Mouse (Mus musculus): ENCODE measurements around the gene Hsf5.

Hsf5 gene

DNA sequence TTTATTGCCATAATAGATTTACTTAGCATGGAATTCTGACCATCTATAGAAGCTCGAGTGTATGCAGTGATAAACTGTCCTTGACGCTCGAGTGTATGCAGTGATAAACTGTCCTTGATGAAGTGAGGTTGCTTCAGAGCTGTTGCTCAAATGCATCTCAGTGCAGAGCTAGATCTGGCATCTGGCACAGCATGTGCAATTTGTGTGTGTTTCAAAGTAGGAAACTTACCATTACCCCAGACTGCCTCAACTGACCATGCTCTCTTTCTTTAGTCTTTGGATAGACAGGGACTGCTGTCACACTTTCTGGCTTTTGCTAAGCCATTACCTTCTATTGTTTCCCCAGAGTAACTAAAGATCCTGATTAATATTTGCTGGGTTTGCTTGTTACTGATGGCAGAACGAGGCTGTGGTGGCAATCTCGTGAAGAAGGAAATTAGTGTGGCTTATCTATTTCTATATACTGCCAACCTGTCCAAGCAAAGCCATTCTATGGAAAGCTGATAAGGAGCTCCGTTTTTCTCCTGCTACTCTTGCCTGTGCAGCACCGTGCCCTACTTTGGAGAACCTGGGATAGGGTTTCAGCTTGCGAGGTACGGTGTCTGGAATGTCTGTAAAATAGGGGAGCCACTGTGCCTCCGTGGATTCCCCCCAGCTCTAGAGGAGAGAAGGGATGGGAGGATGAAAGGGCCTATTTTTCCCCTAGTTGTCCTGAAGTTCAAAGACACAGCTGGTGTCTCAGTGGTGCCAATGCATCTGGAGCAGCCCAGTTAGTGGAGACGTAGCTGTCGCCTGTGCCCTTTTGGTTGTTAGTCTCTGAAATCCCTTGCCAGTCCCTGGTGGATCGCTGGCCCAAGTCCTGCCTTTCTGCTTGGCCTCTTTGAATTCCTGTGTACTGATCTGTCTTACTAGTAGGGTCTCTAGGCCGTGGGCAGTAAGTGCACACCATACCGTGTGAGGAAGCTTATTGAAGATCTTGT is 70.6 kb downstream of the Hsf5 start:
- DNase-seq (ENCODE audit: low spot score), result no peak

DNA sequence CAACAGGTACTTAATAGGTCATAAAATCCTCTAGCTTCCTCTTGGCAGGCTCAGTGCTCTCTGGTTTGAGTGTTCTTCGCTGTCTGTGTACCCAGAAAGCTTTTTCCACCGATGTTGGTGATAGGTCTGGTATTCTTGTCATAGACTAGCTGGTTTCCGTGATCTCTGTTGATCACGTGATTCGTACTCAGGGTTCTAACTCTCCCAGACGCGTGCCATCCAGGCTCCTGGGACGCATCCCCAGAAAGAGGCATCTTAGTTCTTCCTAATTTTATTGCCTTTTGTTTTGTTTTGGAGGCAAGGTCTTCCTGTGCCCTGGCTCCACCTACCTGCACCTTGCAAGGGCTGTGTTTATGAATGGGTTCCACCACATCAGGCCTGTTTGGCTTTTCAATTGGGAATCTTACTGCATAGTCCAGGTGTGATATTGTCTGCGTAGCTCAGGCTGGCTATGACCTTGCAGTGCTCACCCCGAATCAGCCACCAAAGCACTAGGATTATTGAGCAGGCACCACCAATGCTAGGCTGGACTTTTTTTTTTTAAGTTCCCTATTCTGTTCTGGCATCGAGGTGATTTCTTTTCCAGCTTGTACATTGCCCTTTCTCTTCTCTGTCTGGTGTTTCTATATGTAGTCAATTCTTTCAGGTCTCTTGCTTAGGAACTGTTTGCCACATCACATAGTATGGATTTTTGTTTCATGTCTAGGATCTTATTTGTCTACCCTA is 71.7 kb downstream of the Hsf5 start:
- no peak for DNase-seq (ENCODE audit: low spot score)

DNA sequence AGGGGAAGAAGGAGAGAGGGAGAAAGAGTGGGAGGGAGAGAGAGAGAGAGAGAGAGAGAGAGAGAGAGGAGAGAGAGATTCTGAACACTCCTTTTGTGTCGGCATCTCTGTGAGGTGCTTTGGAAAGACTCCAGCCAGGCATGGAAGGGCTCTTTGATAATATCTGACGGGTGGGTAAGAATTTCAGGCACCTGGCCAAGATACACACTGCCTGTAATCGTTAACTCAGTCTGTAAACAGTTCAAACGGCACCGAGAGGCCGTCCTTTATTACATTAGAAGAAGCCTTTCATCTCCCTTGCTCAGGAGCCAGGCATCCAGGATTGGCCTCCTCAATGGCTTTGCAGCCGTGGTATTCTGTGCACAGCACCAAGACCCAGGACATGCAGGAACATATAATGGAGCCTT is 72.4 kb downstream of the Hsf5 start:
- DNase-seq (ENCODE audit: low spot score), result no peak

DNA sequence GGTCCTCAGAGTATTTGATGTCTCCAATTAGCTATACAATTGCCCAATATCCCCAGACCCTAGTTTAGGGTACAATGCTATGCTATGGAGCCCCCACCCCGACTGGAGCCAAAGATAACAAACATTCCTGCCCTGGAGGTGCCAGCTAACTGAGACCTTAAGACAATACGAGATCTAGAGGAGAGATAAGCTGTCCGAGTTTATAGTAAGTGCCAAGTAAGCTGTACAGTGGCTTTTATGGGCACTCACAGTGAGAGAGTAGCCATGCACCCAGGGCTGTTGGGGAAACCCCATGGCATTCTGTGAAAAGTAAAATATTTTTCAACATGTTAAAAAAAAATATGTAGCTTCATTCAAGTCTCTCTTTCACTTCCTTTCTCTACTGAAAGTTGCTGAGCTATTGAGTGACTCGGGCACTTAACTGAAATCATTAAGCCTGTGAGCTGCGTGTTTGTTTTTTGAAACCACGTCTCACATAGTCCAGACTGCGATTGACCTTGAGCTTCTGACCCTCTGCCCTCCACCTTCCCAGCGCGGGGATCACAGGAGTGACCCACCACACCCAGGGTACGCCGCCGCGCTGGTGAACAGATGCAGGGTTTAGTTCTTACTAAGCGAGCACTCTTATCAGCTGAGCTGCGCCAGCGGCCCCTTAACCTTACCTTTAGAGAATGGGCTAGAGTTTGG is 73.2 kb downstream of the Hsf5 start:
- DNase-seq (ENCODE audit: low spot score), result no peak

DNA sequence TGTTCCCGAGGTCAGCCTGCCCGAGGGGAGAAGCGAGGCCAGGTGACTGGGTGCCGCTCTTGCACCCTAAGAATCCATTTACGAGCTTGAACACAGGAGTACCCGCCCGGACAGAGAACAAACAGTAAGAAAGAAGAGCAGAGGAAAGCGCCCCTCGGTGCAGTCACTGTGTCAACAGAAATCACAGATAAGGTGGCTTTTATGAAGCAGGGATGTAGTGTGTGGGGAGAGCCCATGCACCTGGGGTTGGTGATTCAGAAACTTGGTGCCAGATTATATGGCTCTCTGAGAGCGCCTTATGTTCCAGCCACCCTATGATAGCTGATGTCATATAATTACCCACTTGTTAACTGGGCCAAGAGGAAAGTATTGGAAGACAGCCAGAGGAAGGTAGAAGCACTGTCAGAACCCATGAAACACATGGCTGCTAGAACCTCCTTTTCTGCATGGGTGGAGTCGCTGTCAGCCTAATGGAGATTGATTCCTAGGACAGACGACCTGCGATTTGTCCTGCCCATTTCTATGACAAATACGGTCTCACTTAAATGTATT is 80.2 kb downstream of the Hsf5 start:
- DNase-seq (ENCODE audit: low spot score), result no peak

DNA sequence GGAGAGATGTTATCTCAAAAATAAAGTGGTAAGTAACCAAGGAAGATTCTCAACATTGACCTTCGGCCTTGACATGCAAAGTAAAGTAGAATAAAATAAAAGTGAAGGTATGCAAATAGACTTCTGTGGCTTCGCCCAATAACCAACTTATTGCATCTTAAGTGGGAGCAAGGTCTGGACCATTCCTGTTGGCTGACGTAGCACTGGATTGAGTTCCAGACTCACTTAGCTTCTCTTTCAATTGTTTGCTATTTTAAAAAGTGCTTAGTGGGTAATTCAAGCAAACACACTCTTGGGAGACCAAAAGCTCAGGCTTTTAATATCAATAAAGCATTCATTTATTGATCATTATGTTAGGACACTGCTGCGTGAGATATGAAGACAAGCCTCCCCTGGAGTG is 81.2 kb downstream of the Hsf5 start:
- no peak for DNase-seq (ENCODE audit: low spot score)

DNA sequence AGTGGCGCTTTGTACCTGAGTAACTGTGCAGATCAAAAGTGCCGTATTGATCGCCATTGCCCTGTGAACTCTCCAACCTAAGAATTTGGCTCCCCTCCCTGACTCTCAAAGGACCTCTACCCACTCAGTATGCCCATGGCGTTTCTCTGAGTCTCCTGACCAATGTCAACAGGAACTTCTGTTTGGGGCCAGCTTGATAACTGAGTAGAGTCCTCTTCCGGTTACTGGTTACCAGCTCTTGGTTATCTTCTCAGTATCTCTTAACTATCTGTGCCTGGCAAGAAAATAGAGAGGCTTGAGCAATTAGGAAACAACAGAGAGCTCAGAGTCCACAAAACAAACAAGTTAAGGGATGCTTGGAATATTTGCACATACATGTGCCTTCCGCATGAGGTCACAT is 84.1 kb downstream of the Hsf5 start:
- DNase-seq (ENCODE audit: low spot score), result no peak

DNA sequence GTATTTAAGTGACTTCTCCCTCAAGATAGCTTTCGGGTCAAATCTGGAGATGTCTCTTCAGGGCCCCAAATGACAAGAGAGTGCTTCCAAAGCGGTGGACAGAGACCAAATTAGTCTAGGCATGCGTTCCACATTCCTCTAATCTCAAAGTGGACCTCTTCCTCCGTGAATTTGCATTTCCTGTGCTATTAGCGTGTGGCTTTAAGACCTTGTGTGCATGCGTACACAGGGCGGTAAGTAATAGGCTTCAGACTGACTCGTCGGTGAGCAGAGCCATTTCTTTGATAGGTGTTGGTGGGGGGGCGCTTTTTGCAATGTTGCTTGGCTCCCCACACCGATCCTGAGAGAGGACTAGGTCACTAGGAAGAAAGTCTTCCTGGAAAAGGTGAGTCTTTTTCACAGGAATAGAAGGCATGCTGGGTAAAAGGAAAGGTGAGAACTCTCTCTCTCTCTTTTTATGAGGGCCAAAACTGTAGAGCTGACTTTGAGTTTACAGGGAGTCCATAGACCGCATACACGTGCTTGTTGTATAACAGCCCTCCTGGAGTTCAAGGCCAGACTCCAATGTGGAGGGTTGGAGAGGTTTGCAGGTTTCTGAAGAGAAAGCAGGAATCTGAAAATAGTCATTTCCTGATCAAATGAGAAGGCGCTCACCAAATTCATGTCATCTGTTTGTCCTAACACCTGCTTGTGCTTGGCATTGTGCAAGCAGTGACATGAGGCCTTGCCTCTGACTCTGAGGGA is 85.1 kb downstream of the Hsf5 start:
- DNase-seq (ENCODE audit: low spot score), result no peak

DNA sequence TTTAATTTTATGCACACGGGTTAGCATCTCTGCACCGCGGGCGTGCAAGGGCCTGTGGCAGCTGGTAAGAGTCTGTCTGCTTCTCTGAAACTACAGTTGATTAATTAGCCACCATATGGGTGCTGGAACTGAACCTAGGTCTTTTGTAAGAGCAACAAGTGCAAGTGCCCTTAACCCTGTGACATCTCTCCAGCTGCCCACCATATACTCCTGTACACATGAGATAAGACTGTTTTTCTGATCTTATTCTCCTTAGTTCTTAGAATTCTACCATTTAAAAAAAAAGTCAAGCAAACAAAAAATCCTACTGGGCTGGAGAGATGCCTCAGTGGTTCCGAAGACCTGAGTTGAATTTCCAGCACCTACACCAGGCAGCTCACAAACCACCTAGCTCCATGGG is 86.7 kb downstream of the Hsf5 start:
- no peak for DNase-seq (ENCODE audit: low spot score)

DNA sequence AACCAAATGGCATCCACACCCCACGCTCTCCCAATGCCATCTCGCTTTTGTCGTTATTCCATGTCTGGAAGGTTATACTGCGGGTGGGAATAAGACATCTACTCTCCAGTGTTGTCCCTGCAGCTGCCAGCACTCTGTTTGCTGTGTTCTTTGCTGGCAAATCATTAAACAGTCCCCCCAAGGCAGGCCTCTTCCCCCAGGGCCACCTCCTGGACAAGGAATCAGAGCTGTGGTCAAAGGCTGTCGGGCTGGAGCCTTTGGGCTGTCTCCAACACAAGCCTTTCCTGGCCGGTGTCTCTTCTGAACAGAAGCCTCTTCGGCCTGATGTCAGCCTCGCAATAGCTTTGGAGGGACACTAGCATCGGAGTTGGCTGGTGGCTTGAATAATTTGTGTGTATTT is 87.3 kb downstream of the Hsf5 start:
- DNase-seq (ENCODE audit: low spot score), result no peak

DNA sequence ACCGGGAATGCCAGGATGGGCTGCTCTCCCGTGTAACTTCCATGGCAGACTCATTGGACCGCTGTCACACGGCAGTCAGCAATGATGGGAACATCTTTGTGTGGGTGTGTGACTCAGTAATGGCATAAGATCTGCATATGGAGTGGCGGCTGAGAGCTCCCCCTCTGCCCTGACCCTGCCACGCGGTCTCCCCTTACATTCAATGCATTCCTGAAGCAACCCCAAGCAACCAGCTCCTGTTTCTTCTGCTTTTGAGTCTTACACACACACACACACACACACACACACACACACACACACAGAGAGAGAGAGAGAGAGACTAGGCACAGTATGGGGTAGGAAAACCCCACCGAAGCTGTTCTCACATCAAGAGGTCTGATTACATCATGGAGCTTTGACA is 90.6 kb downstream of the Hsf5 start:
- DNase-seq (ENCODE audit: low spot score), result no peak

DNA sequence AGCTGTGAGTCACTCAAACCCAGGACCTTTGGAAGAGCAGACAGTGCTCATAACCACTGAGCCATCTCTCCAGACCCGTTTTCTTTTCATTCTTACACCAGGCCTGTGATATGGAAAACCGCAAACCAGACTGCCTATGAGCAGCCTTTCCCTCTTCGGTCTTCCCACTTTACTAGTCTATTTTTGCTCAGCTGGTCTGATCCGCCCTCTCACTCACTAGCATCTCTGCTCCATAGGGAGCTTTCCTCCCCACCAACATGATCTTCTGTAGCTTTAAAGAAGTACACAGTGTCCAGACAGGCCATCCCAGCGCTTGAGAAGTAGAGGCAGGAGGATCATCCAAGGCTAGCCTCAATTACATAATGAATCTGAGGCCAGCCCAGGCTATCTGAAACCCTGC is 92.0 kb downstream of the Hsf5 start:
- DNase-seq (ENCODE audit: low spot score), result no peak

Data from testis, postnatal 10 days (tissue).